Mouse (Mus musculus): ENCODE data around the gene Inha. TPM values are rescaled to one million over a fixed set of nuclear protein-coding genes. Genes with fewer than 3 reads are reported as not detected.

Gene Inha
- total RNA-seq (2014; rRNA removed): 30.9 and 33.3 TPM in 2 replicates
- 22.5 and 23.2 TPM in 2 replicates for polyA plus RNA-seq (2015; fragmentation: Nextera tagmentation; extraction: Ambion mirVana)

DNA sequence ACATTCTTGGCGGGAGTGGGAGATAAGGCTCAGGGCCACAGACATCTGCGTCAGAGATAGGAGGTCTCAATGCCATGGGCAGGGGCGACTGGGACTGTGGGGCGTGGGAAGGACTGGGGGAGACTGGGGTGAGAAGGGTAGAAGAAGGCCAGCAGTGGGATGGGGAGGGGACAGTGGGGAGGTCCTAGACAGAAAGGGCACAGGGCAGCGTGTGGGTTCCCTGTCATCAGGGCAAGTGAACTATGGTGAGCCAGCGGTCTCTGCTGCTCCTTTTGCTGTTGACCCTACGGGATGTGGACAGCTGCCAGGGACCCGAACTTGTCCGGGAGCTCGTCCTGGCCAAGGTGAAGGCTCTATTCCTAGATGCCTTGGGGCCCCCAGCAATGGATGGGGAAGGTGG is at the start of gene Inha:
TSS of gene Inha (plus strand) at position 72 of the 400 bp plus-strand sequence.
- DNase-seq (ENCODE audit: low spot score): no peak
- TF ChIP-seq CTCF (IDR thresholded peaks at IDR 0.05): no peak
- Histone ChIP-seq H3K36me3 (ENCODE audit: insufficient read depth, low read length) (no peaks in the 10 kb centered on the region), H3K9me3 (ENCODE audit: low read length) (no peaks in the 10 kb centered on the region), H3K27ac (ENCODE audit: low read depth, low read length) (peak within 1 kb of the TSS; percentile 92), H3K4me1 (ENCODE audit: insufficient read depth, low read length) (peaks cover 4% of the 10 kb centered on the region; the same call in 1 of the 2 replicates), H3K9ac (replicated peaks; ENCODE audit: low read length, poor library complexity, severe bottlenecking) (peak within 1 kb of the TSS; percentile 93), H3K4me2 (ENCODE audit: low read depth, low read length, poor library complexity, severe bottlenecking) (peak within 1 kb of the TSS; percentile 88), H3K27me3 (ENCODE audit: insufficient read depth, low read length) (no peaks in the 10 kb centered on the region), H3K4me3 (ENCODE audit: low read depth, low read length) (peak within 1 kb of the TSS; percentile 81)
- ATAC-seq (ENCODE audit: low FRiP score): no peak
- 72% methylated on average over 10 of the region's 10 CpGs for WGBS

DNA sequence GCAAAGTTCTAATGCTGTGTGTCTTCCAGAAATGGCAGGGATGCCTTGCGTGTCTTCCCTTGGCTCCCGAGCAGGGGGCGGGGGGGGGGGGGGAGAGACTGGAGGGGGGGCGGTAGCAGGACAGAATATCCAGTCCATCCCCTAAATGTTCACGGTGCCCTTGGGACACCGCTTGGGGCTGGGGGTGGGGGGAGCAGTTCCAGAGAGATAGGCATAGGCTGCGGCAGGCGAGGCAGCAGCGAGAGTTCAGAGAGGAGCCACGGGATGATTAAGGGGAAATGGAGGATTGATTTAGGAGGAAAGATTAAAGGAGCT is 49.2 kb upstream of the Inha start:
- DNase-seq (ENCODE audit: low spot score) (no peak), ATAC-seq (ENCODE audit: low FRiP score) (no peak)
- H3K27me3 ChIP-seq (ENCODE audit: insufficient read depth, low read length): no peaks in the 10 kb centered on the region
- no peak overlapping the region for H3K4me3 ChIP-seq (ENCODE audit: low read depth, low read length)
- H3K27ac ChIP-seq (ENCODE audit: low read depth, low read length): 0 out of 2 replicates have a peak overlapping the region, but pooled peaks have one; percentile 69
- H3K9me3 ChIP-seq (ENCODE audit: low read length): no peaks in the 10 kb centered on the region
- H3K36me3 ChIP-seq (ENCODE audit: insufficient read depth, low read length): no peaks in the 10 kb centered on the region
- 0 out of 2 replicates have a peak overlapping the region, but pooled peaks have one; percentile 24 for H3K9ac ChIP-seq (replicated peaks; ENCODE audit: low read length, poor library complexity, severe bottlenecking)
- 5% methylated on average over 7 of the region's 10 CpGs for WGBS
- peaks cover 19% of the 10 kb centered on the region for H3K4me1 ChIP-seq (ENCODE audit: insufficient read depth, low read length)
- TF ChIP-seq CTCF (IDR thresholded peaks at IDR 0.05): no peak
- H3K4me2 ChIP-seq (ENCODE audit: low read depth, low read length, poor library complexity, severe bottlenecking): peak overlapping the region; percentile 47; the same call in 1 of the 2 replicates

GRCm38 (mm10) chr1:75458025-75458788 is 48.7 kb upstream of the Inha start:
- peak overlapping the region; percentile 47 for H3K4me2 ChIP-seq (ENCODE audit: low read depth, low read length, poor library complexity, severe bottlenecking)
- 0 out of 2 replicates have a peak overlapping the region, but pooled peaks have one; percentile 24 for H3K9ac ChIP-seq (replicated peaks; ENCODE audit: low read length, poor library complexity, severe bottlenecking)
- H3K4me1 ChIP-seq (ENCODE audit: insufficient read depth, low read length): peaks cover 19% of the 10 kb centered on the region
- H3K36me3 ChIP-seq (ENCODE audit: insufficient read depth, low read length): no peaks in the 10 kb centered on the region
- TF ChIP-seq CTCF (IDR thresholded peaks at IDR 0.05): 0 out of 2 replicates have a peak, but pooled peaks have one; percentile 8
- H3K27ac ChIP-seq (ENCODE audit: low read depth, low read length): peak overlapping the region; percentile 69
- no peaks in the 10 kb centered on the region for H3K9me3 ChIP-seq (ENCODE audit: low read length)
- H3K27me3 ChIP-seq (ENCODE audit: insufficient read depth, low read length): no peaks in the 10 kb centered on the region
- peak; percentile 39; the same call in 1 of the 2 replicates for ATAC-seq (ENCODE audit: low FRiP score)
- peak overlapping the region; percentile 28 for H3K4me3 ChIP-seq (ENCODE audit: low read depth, low read length)
- peak; percentile 30 for DNase-seq (ENCODE audit: low spot score)
- 2% methylated on average over 40 of the region's 42 CpGs for WGBS

GRCm38 (mm10) chr1:75458789-75459684 is 47.8 kb upstream of the Inha start:
- Histone ChIP-seq H3K27ac (ENCODE audit: low read depth, low read length) (peak overlapping the region; percentile 69), H3K4me2 (ENCODE audit: low read depth, low read length, poor library complexity, severe bottlenecking) (peak overlapping the region; percentile 47), H3K9ac (replicated peaks; ENCODE audit: low read length, poor library complexity, severe bottlenecking) (0 out of 2 replicates have a peak overlapping the region, but pooled peaks have one; percentile 19), H3K9me3 (ENCODE audit: low read length) (no peaks in the 10 kb centered on the region), H3K27me3 (ENCODE audit: insufficient read depth, low read length) (no peaks in the 10 kb centered on the region), H3K4me3 (ENCODE audit: low read depth, low read length) (peak overlapping the region; percentile 28), H3K36me3 (ENCODE audit: insufficient read depth, low read length) (no peaks in the 10 kb centered on the region), H3K4me1 (ENCODE audit: insufficient read depth, low read length) (peaks cover 16% of the 10 kb centered on the region)
- TF ChIP-seq CTCF (IDR thresholded peaks at IDR 0.05): no peak
- 14% methylated on average over 23 of the region's 23 CpGs for WGBS
- ATAC-seq (ENCODE audit: low FRiP score): no peak
- DNase-seq (ENCODE audit: low spot score): no peak

DNA sequence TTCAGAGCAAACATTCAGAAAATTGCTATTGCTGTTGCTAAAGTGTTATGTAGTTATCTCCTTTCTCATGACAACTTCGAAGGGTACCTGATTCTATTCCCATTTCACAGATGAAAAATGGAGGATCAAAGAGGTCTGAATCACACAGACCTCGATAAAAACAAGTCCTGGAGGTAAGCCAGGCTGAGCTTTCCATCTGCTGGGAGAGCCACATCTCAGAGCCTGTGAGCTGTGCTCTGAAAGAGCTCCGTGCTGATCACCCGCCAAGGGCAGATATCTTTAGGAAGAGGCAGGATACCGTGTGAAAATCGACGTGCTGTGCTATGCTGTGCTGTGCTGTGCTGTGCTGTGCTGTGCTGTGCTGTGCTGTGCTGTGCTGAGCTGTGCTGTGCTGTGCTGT is 46.6 kb upstream of the Inha start:
- no peak overlapping the region for H3K9ac ChIP-seq (replicated peaks; ENCODE audit: low read length, poor library complexity, severe bottlenecking)
- H3K27me3 ChIP-seq (ENCODE audit: insufficient read depth, low read length): no peaks in the 10 kb centered on the region
- no peak overlapping the region for H3K4me3 ChIP-seq (ENCODE audit: low read depth, low read length)
- H3K4me2 ChIP-seq (ENCODE audit: low read depth, low read length, poor library complexity, severe bottlenecking): no peak overlapping the region
- no peak for DNase-seq (ENCODE audit: low spot score)
- ATAC-seq (ENCODE audit: low FRiP score): no peak
- H3K36me3 ChIP-seq (ENCODE audit: insufficient read depth, low read length): no peaks in the 10 kb centered on the region
- TF ChIP-seq CTCF (IDR thresholded peaks at IDR 0.05): no peak
- H3K9me3 ChIP-seq (ENCODE audit: low read length): no peaks in the 10 kb centered on the region
- peaks cover 16% of the 10 kb centered on the region for H3K4me1 ChIP-seq (ENCODE audit: insufficient read depth, low read length)
- 56% methylated on average over 7 of the region's 7 CpGs for WGBS
- no peak overlapping the region for H3K27ac ChIP-seq (ENCODE audit: low read depth, low read length)

Data from midbrain, postnatal 0 days (tissue).